Mouse (Mus musculus) bone marrow macrophage, adult 2 months (primary cell): ENCODE measurements around the gene Kbtbd4.

Source experiments
- CTCF ChIP-seq: IDR thresholded peaks from 2 replicates; pipeline ENCODE4 v1.5.1; 2012; ENCODE audit warnings: low read depth, mild to moderate bottlenecking, low read length, moderate library complexity
- POLR2A ChIP-seq: IDR thresholded peaks from 2 replicates; pipeline ENCODE4 v1.6.1; 2012; ENCODE audit warnings: mild to moderate bottlenecking, low read depth, low read length, borderline replicate concordance

GRCm38 (mm10) chr2:90877584-90878259 is 26.8 kb upstream of the Kbtbd4 start:
- TF ChIP-seq CTCF (no peak), POLR2A (no peak)
